Mouse (Mus musculus) ES-CJ7 (cell line): ENCODE measurements at regions not wholly inside any gene's neighbourhood (a gene's known extent, or its start where the extent isn't known, plus 50 kb on each side); places are given as distances from the start of the nearest gene placed in this dataset.
A peak's percentile ranks its signal among the peaks of the same experiment; 100 is the strongest.
"Not testable (repeated sequence)": the region's sequence is repeated elsewhere in the genome, so short reads cannot be mapped to it uniquely, and the experiment has no call there.

Source experiments
- DNase-seq: peaks from one replicate; pipeline ENCODE4 v3.0.0; 2011; ENCODE audit warnings: low read depth, low spot score

DNA sequence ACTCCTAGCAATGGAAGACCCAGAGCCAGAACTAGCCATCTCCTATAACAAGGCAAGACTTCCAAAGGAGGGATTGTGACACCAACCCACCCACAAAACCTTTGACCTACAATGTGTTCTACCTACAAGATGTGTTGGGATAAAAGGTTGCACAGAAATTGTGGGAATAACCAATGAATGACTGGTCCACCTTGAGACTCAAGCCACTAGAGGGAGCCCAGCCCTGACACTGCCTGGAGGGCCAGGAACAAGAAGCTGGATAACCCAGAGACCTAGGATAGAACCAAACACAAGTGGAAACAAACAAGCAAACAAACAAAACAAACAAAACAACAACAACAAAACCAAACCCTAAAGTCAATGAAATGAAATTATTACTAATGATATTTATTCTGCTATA, 288.8 kb downstream of the Dchs2 start:
- DNase-seq = peak; percentile 25

DNA sequence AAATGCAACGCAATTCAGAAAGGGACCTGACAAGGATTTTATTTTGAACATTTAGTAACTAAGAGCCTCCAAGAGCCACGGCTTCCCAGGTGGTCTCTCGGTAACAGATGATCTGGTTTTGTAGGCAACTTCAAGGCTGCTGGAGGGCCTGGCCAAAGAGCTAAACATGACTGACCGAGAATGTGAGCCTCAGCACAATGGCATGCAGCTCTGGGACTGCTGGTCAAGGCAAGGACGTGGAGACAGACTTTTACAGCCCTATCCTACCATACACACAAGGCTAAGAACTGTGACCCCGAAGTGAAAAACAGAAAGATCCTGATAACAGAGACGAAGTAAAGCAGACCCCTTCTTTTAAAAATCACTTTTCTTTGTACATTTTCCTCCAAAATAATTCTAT, 296.5 kb downstream of the Dchs2 start:
- DNase-seq = no peak

DNA sequence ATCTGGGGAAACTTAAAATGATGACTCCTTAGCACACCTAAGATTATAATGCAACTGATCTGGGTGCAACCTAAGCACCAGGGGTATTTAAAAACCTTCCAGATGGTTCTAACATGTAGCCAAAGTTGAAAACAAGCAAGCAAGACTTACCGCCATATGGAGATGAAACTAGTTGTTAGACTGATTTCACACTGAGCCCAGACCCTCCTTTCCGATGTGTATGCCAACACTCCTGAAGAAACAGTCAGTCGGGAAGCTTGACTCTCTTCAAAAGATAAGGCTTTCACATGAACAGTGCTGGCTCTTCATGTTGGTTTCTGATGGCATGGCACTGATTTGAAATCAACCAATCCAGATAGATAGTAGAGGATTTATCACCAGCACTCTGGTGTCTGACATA, 301.6 kb downstream of the Dchs2 start:
- no peak for DNase-seq

GRCm38 (mm10) chr3:83446154-83446667, 318.5 kb downstream of the Dchs2 start:
- no peak for DNase-seq

DNA sequence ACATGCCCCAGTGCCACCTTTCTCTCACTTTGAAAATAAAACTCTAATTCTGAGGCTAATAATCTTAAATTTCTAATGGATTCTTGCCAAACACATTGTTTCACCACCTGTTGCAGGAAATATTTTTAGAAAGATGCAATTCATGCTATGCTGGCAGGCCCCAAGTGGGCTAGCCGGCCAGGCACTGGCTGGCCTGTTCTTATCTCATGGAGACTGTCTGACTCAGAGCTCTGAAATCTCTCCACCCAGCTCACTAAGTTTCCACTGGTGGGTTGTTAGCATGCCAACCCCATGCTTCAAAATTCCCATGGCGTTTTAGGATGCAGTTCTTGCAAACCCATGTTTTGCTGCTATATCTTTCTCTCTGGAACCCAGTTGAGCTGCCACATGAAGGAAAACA, 315.5 kb upstream of the Sfrp2 start:
- no peak for DNase-seq

DNA sequence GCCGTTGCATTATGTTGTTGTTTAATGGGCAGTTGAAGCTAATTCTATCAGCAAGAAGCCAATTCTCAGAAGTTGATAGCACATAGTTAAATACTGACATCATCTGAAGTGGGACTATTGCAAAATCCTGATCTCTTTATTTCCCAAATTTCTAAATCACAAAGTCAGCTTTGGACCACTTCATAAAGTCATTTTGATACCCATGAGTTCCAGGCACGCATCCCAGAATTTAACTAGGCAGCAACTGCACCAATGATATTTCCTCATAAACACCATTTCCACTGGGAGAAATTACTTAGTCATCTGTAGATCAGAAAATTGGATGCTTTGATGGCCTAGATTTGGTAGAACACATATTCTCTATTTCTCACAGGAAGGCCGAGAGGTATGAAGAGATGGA, 314.8 kb upstream of the Sfrp2 start:
- DNase-seq = no peak

DNA sequence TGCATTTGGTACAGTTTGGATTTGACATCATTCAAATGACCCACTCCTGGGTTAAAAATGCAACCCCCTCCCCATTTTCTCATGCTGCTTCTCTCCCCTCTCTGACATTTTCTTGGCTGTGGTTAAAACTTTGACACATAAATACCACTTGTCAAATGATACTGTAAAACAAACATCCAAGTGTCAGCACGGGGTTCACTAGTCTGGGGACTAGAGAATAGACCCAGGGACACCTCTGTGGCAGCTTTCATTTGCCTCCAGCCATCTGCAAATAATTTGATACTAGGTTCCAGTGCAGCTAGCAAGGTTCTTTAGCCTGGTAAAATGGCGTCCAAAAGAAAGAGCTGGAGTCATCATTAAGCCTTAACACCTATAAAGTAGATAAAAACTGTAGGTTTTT, 312.7 kb upstream of the Sfrp2 start:
- DNase-seq = no peak

DNA sequence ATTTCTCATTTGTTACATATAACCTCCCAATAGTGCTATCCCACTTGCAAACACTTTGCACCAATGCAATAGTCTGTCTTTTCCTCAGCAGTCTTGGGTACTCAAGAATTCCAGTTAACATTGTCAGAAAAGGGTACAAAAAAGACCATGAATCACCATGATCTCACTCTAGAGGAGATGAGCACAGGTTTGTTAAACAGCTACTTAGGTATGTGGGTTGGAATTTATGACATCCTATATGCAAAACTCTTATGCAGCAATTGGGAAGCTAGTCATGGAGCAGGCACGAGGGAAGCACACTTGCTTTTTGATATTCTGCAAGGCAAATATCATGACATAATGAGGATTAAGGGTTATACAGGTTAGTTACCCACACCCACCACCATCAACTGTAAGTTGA, 307.7 kb upstream of the Sfrp2 start:
- DNase-seq = no peak

DNA sequence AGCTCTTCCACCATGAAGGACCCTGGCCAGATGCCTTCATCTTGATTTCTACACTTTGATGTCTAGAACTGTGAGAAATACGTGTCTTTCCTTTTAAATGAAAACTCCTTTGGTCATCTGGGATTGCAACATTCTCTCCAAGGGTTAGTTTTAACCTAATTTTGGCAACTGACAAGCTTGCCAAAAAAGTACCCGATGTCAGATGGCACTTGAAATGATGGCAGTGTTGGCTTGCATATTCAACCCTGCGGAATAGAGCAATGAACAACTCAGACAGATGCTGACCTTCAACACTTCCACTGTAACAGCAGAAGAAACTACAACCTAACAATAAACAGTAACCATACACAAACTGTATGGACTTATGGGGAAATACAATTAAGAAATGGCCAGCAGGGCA, 286.9 kb upstream of the Sfrp2 start:
- no peak for DNase-seq

GRCm38 (mm10) chr3:83480176-83480575, 285.9 kb upstream of the Sfrp2 start:
- DNase-seq = peak; percentile 25

DNA sequence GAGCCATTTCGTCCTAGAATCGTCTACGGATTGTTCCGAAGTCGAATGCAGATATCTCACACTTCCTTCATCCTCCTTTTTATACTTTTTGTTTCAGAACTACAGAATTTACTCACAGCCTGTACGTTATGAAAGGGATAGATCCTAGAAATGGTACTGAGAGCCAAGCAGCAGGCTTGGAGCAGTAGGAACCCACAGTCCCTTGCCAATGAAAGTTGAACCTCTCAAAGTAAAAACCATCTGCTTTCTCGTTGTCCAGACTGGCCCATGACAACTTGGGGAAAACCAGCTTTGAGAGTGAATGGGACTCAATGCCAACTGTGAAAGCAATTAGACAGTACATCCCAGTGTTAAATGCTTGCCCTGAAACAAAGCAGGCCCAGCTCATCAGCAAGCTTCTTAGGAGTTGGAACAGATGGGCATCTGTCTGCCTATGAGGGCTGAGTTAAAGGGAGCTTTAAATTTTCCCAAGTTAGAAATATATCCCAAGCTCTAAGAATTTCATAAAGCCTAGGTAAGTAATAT, 279.9 kb upstream of the Sfrp2 start:
- no peak for DNase-seq

- DNase-seq = peak; percentile 43
Observed at GRCm38 (mm10) chr3:83495584-83495983, 270.5 kb upstream of the Sfrp2 start.

DNA sequence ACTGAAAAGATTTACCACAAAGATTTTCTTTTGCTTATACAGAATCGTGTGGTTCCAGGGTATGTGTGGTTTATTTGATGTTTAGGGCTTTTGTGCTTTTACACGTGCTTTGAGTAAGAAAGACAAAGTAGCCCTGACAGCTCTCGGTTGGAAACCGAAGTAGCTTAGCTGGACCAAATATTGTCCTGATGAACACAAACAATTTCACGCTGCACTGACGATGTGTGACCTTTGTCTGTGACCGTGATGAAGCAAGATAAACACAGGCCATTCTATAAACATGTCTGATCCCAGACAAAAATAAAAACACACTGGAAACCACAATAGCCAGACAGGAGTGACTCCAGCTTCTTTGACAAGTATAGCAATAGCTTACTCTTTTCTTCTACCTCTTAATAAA, 262.2 kb upstream of the Sfrp2 start:
- no peak for DNase-seq

- no peak for DNase-seq
Observed at GRCm38 (mm10) chr3:83516614-83517013, 249.5 kb upstream of the Sfrp2 start.

GRCm38 (mm10) chr3:83517914-83518635, 248.0 kb upstream of the Sfrp2 start:
- no peak for DNase-seq

DNA sequence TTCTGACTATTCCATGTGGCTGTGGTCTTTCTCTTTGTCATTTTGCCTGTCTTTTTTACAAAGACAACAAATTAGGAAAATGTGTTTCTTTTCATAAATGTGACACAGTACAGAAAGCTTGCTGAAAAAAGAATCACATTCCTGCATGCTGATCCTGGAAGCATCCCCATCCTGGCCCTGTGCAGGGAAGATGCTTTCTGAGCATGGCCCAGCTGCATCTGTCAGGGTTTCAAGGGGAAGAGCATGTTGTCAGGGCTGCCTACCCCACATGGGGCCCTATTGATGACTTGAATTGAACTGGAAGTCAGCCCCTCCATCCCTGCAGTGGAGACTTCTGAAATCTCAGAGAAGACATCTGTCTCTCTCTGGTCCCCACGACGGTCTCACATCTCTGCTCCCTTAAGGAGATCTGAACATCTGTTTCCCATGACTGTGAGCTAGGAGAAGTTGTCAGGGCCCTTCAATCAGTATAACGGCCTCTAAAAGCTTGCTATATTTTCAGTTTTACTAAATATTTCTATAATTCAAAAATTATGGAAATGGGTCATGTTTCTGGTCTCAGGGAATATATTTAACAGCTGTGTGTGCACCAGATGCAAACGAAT, 235.8 kb upstream of the Sfrp2 start:
- DNase-seq = no peak

GRCm38 (mm10) chr3:83536624-83537023, 229.5 kb upstream of the Sfrp2 start:
- DNase-seq = not testable (repeated sequence)

DNA sequence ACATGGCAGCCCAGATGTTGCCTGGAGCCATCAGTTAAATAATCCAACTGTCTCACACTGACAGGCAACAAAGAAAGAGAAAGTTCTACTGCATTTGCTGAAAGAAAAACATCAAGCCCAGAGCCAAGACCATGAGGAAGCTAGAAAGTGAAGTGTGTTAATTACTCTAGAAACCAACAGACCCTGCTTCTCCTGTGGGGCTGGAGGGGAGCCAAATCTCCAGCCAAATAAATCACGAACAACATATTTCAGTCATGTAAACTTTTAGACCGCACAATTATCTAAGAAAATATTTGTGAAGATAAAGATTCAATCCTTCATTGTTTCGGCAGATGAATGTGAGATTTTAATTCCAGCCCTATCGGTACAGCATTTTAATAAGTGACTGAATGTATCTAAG, 228.9 kb upstream of the Sfrp2 start:
- no peak for DNase-seq

- DNase-seq = no peak
Observed at GRCm38 (mm10) chr3:83537711-83538110, 228.4 kb upstream of the Sfrp2 start.

GRCm38 (mm10) chr3:83538898-83539297, 227.2 kb upstream of the Sfrp2 start:
- DNase-seq = no peak

- DNase-seq = no peak
Observed at GRCm38 (mm10) chr3:83540997-83541932, 224.9 kb upstream of the Sfrp2 start.

GRCm38 (mm10) chr3:83552516-83553139, 213.5 kb upstream of the Sfrp2 start:
- no peak for DNase-seq
